Mouse (Mus musculus) layer of hippocampus, adult 11-12 months (tissue): ENCODE data around the gene Rnf213.

Experiments
- DNase-seq: peaks from one replicate; pipeline ENCODE4 v3.0.0; 2022; ENCODE audit warnings: low spot score

Rnf213 gene

GRCm38 (mm10) chr11:119438776-119439175 lies 45.9 kb downstream of the Rnf213 start:
- DNase-seq = no peak

GRCm38 (mm10) chr11:119442199-119442598 lies 49.3 kb downstream of the Rnf213 start:
- no peak for DNase-seq

GRCm38 (mm10) chr11:119443442-119443841 lies 50.5 kb downstream of the Rnf213 start:
- DNase-seq = no peak

- DNase-seq = no peak
These were observed 63.2 kb downstream of the Rnf213 start for GRCm38 (mm10) chr11:119456097-119456496.

GRCm38 (mm10) chr11:119477876-119478275 lies 85.0 kb downstream of the Rnf213 start:
- peak; percentile 21 for DNase-seq

GRCm38 (mm10) chr11:119490861-119491689 lies 98.2 kb downstream of the Rnf213 start, which contains the start of gene Endov:
Gene Endov, plus strand, starts transcription at chr11:119491347.
- DNase-seq = peak; percentile 98

- DNase-seq = no peak
These were observed 98.8 kb downstream of the Rnf213 start for GRCm38 (mm10) chr11:119491690-119492087.

- no peak for DNase-seq
These were observed 99.9 kb downstream of the Rnf213 start for GRCm38 (mm10) chr11:119492830-119493229.

GRCm38 (mm10) chr11:119493516-119493915 lies 100.6 kb downstream of the Rnf213 start:
- no peak for DNase-seq

GRCm38 (mm10) chr11:119496147-119496546 lies 103.2 kb downstream of the Rnf213 start:
- peak; percentile 76 for DNase-seq

GRCm38 (mm10) chr11:119497451-119497850 lies 104.6 kb downstream of the Rnf213 start:
- no peak for DNase-seq

- DNase-seq = no peak
These were observed 106.4 kb downstream of the Rnf213 start for GRCm38 (mm10) chr11:119499297-119499696.

- DNase-seq = no peak
These were observed 107.1 kb downstream of the Rnf213 start for GRCm38 (mm10) chr11:119500011-119500410.

GRCm38 (mm10) chr11:119503675-119504074 lies 110.8 kb downstream of the Rnf213 start:
- peak; percentile 79 for DNase-seq

GRCm38 (mm10) chr11:119506386-119506785 lies 113.5 kb downstream of the Rnf213 start:
- no peak for DNase-seq

- peak; percentile 78 for DNase-seq
These were observed 114.9 kb downstream of the Rnf213 start for GRCm38 (mm10) chr11:119507772-119508171.

GRCm38 (mm10) chr11:119509165-119509776 lies 116.4 kb downstream of the Rnf213 start:
- DNase-seq = no peak

- no peak for DNase-seq
These were observed 120.2 kb downstream of the Rnf213 start for GRCm38 (mm10) chr11:119513038-119513659.

- DNase-seq = no peak
These were observed 121.4 kb downstream of the Rnf213 start for GRCm38 (mm10) chr11:119514108-119514860.

- DNase-seq = peak; percentile 85
These were observed 122.2 kb downstream of the Rnf213 start for GRCm38 (mm10) chr11:119514967-119515636.
